Mouse (Mus musculus) liver, adult (tissue): ENCODE measurements around the gene Necab2.

Source experiments
- GATA4 ChIP-seq: IDR thresholded peaks from 2 replicates; pipeline ENCODE4 v1.6.1; 2014; ENCODE audit warnings: mild to moderate bottlenecking, low read length; ENCODE audit not compliant: insufficient replicate concordance

Necab2 gene

GRCm38 (mm10) chr8:119515767-119516166, 69.2 kb downstream of the Necab2 start:
- TF ChIP-seq GATA4 = no peak

GRCm38 (mm10) chr8:119516674-119517073, 70.2 kb downstream of the Necab2 start:
- no peak for TF ChIP-seq GATA4

- TF ChIP-seq GATA4 = no peak
These were observed 73.6 kb downstream of the Necab2 start for GRCm38 (mm10) chr8:119520102-119520501.
